Mouse (Mus musculus) layer of hippocampus, postnatal 10 days (tissue): Measurements from ENCODE around the gene Ppp3cb. TPM values are rescaled to one million over a fixed set of nuclear protein-coding genes. Genes with fewer than 3 reads are reported as not detected.

Source experiments
- DNase-seq, 2 experiments: peaks; one replicate each; pipeline ENCODE4 v3.0.0; 2021; ENCODE audit warnings: low spot score in 2 of 2
- total RNA-seq, 2 experiments: library from RNA; stranded (reverse); gene quantifications; 2 replicates each; pipeline ENCODE4 v1.2.3; 2021

Gene Ppp3cb
- total RNA-seq, 2 experiments from 2014 or later = 397 to 418 TPM

- DNase-seq = no peak
Measured at GRCm38 (mm10) chr14:20481211-20481610, 65.2 kb downstream of the Ppp3cb start.

DNA sequence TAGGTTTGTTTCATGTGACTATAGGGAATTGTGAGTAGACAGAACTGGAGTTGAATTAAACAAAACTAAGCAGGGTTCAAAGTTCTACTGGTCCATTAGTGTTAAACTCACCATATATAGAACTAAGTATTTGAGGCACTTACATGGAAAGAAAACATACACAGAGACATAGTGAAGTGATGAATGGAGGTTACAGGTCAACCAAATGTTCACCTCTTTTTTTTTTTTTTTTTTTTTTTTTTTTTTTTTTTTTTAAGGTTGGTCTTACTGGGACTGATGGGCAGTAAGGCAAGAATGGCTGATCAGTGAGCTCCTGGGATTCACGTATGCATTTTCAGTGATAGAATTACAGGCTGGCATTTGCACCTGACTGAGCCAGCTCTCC is 66.2 kb downstream of the Ppp3cb start:
- no peak for DNase-seq

GRCm38 (mm10) chr14:20479291-20480194 is 66.8 kb downstream of the Ppp3cb start, which contains the start of gene Anxa7:
TSS of gene Anxa7 (minus strand) at chr14:20480133.
- DNase-seq = peak; percentile 36 to 69

DNA sequence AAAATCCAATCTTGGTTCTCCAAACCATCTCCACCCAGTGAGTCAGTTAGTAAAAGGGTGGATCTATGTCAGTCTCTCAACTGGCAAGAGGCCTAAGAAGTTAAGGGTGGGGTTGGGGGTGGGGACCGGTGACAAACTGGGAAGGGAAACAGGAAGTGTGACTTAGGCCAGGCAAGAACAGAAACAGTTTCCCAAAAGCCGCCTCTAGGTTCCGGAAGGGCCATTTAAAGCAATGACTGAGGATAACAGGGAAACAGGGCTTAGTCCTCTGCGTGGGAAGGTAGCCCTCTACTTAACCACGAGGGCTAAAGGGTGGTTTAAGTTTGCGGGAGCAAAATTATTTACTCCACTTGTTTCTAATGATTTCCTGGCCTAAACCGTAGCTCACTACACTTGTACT is 67.6 kb downstream of the Ppp3cb start:
- DNase-seq = no peak

DNA sequence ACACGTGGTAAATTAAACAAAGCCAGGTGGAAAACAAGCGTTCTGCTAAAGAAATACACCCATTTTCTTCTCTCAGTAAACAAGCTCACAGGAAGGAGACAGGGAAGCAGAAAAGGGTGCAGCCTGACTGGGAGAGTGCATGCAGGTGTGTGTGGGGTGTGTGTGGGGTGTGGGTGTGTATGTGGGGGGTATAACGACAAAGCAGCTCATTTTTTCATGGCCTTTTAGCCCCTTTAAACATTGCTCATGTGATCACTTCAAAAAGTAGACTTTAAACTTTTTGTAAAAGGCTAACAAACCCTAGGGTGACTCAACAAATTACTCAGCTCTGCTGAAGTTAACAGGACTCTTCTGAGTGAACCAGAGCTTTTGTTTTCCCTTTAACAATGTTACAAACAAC is 68.0 kb downstream of the Ppp3cb start:
- no peak for DNase-seq

- no peak for DNase-seq
Measured at GRCm38 (mm10) chr14:20477261-20478025, 68.9 kb downstream of the Ppp3cb start.

DNA sequence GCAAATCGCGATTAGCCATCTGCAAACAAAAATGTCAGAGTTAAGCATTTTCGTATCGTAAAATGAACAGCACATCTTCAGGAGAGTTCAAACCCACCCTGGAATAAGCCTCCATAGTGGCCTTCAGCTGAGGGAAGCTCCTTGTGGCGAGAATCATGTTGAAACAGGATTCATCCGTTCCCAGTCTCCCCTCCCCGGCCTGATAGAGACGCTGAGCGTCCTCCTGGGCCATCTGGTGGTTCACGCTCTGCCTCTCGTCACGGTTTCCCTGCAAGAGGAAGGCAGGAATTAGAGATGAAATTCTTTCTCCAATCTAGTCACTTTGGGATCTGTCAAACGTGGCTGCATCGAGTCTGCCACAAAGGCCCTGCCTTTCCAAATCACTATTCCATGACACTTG is 86.2 kb downstream of the Ppp3cb start:
- DNase-seq = no peak

- no peak for DNase-seq
Measured at GRCm38 (mm10) chr14:20458378-20458777, 88.0 kb downstream of the Ppp3cb start.

GRCm38 (mm10) chr14:20452929-20453328 is 93.4 kb downstream of the Ppp3cb start:
- no peak for DNase-seq

DNA sequence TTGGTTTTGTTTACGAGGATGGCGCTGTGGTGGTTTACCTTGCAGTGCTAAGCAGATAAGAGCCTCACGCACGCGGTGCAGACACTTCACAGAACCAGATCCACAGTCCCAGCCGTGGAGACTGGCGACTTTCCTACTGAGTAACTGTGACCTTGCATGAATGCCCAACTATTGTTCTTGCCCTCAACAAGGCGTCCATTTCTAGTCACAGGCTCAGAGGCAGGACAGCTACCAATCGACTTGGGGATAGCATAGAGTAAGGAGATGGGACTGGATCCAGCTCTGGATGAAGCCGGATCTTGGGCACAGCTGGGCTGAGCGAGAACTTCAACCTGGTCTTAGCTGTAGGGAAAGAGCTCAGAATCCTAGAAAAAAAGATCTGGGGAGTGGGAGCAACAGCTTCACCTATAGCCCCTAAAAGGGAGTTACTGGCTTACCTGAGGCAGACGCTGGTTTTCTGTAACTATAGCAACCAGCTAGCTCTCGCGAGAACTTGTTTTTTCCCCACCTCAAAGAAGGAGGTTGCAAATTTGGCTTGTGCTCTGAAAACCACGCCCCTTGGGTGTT is 94.5 kb downstream of the Ppp3cb start, which contains the start of gene Cfap70:
Gene Cfap70, minus strand, starts transcription at position 462 of the 567 bp plus-strand sequence.
- peak; percentile 51 to 60 for DNase-seq

DNA sequence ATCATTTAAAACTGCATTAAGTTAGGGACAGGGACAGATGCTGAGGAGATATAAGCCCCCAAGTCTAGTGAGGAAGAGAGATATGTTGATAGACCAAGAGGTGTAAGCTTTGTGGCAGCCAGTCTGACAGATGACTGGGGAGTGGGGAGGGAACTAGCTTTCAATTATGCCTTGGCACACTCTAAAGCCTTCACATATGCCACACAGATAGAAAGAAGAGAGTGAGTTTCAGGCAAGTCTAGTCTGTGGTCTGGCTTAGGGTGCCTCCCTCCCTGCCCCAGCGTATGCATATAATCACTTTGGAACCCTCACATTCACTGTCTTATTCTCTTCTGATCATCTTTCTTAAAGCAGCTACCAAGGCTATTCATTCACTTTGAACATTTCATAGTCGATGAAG is 95.1 kb downstream of the Ppp3cb start:
- DNase-seq = no peak

Other genes with a start within 250 kb of the Ppp3cb start
- 10 to 100 TPM; 30.0 to 32.0 TPM for gene Ecd, start 198.5 kb downstream of the Ppp3cb start, total RNA-seq
- 10 to 100 TPM; 43.0 to 50.2 TPM for gene Fam149b, start 198.4 kb downstream of the Ppp3cb start, total RNA-seq
- gene Dnajc9, start 157.7 kb downstream of the Ppp3cb start, total RNA-seq = 10 to 100 TPM; 23.2 to 23.5 TPM
- 10 to 100 TPM; 31.5 to 37.8 TPM for gene Mrps16, start 152.9 kb downstream of the Ppp3cb start, total RNA-seq
- 1 to 10 TPM; 1.5 to 3.4 TPM for gene Cfap70, start 94.3 kb downstream of the Ppp3cb start, total RNA-seq
- 10 to 100 TPM; 50.2 to 53.5 TPM for gene Anxa7, start 66.4 kb downstream of the Ppp3cb start, total RNA-seq
- gene Mss51, start 49.7 kb downstream of the Ppp3cb start, total RNA-seq = 1 to 10 TPM; 1.7 to 1.8 TPM
- gene Usp54, start 94.5 kb upstream of the Ppp3cb start, total RNA-seq = 10 to 100 TPM; 27.8 to 29.2 TPM
- under 1 TPM in 1 of 2 experiments, not detected in 1; 0.39 TPM for gene Myoz1, start 110.0 kb upstream of the Ppp3cb start, total RNA-seq
- gene Synpo2l, start 121.8 kb upstream of the Ppp3cb start, total RNA-seq = under 1 TPM; 0.21 to 0.29 TPM
- 100 to 1,000 TPM; 108 to 109 TPM for gene Sec24c, start 127.7 kb upstream of the Ppp3cb start, total RNA-seq
- 10 to 100 TPM; 19.5 TPM for gene Fut11, start 148.4 kb upstream of the Ppp3cb start, total RNA-seq
- gene Chchd1, start 156.4 kb upstream of the Ppp3cb start, total RNA-seq = 10 to 100 TPM; 57.7 to 61.3 TPM
- 100 to 1,000 TPM; 132 to 152 TPM for gene Zswim8, start 161.0 kb upstream of the Ppp3cb start, total RNA-seq
- gene Ndst2, start 188.0 kb upstream of the Ppp3cb start, total RNA-seq = 10 to 100 TPM; 17.9 to 19.4 TPM
- 100 to 1,000 TPM; 201 to 207 TPM for gene Camk2g, start 247.5 kb upstream of the Ppp3cb start, total RNA-seq